Mouse (Mus musculus): ENCODE results near the gene Camk1g. TPM values are rescaled to one million over a fixed set of nuclear protein-coding genes. Genes with fewer than 3 reads are reported as not detected.

Gene Camk1g
- polyA plus RNA-seq (2014; fragmentation: Illumina TruSeq; extraction: RNeasy Lipid Tissue Mini Kit (QIAGEN cat#74804); ENCODE audit: low replicate concordance), result not detected

DNA sequence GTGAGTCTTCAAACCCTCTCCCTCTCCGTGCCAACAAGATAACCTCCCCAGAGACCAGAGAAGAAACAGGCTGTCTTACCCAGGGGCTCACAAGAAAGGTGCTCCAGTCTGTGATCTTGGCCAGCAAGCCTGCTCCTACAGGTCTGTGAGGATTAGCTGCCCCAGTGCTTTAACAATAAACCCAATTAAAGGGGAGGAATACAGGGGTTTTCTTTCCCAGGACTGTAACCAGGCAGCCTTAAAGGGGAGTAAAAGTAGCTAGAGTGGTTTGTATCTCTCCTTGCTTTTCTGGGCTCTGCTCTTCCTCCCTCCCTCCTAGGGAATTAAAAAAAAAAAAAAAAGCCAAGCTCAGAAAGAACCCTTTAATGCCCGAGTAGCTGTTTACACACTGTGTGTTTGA, at the start of gene Camk1g:
Gene Camk1g, minus strand, starts transcription at position 203 of the 400 bp plus-strand sequence.

Other genes with a start within 250 kb of the Camk1g start
- gene Diexf, start 240.0 kb downstream of the Camk1g start, polyA plus RNA-seq (2014; fragmentation: Illumina TruSeq; extraction: RNeasy Lipid Tissue Mini Kit (QIAGEN cat#74804); ENCODE audit: low replicate concordance), result 6.9 TPM
- gene Irf6, start 217.2 kb downstream of the Camk1g start, polyA plus RNA-seq (2014; fragmentation: Illumina TruSeq; extraction: RNeasy Lipid Tissue Mini Kit (QIAGEN cat#74804); ENCODE audit: low replicate concordance), result 234 TPM
- 17.8 TPM for gene A130010J15Rik, start 202.3 kb downstream of the Camk1g start, polyA plus RNA-seq (2014; fragmentation: Illumina TruSeq; extraction: RNeasy Lipid Tissue Mini Kit (QIAGEN cat#74804); ENCODE audit: low replicate concordance)
- gene Traf3ip3, start 168.6 kb downstream of the Camk1g start, polyA plus RNA-seq (2014; fragmentation: Illumina TruSeq; extraction: RNeasy Lipid Tissue Mini Kit (QIAGEN cat#74804); ENCODE audit: low replicate concordance), result 3.6 TPM
- gene Lamb3, start 162.6 kb downstream of the Camk1g start, polyA plus RNA-seq (2014; fragmentation: Illumina TruSeq; extraction: RNeasy Lipid Tissue Mini Kit (QIAGEN cat#74804); ENCODE audit: low replicate concordance), result 1.9 TPM
- 10.7 TPM for gene Hsd11b1, start 106.2 kb downstream of the Camk1g start, polyA plus RNA-seq (2014; fragmentation: Illumina TruSeq; extraction: RNeasy Lipid Tissue Mini Kit (QIAGEN cat#74804); ENCODE audit: low replicate concordance)
- not detected for gene G0s2, start 97.1 kb downstream of the Camk1g start, polyA plus RNA-seq (2014; fragmentation: Illumina TruSeq; extraction: RNeasy Lipid Tissue Mini Kit (QIAGEN cat#74804); ENCODE audit: low replicate concordance)

All from small intestine, adult 10 weeks (tissue).